In the genomic region with DNA sequence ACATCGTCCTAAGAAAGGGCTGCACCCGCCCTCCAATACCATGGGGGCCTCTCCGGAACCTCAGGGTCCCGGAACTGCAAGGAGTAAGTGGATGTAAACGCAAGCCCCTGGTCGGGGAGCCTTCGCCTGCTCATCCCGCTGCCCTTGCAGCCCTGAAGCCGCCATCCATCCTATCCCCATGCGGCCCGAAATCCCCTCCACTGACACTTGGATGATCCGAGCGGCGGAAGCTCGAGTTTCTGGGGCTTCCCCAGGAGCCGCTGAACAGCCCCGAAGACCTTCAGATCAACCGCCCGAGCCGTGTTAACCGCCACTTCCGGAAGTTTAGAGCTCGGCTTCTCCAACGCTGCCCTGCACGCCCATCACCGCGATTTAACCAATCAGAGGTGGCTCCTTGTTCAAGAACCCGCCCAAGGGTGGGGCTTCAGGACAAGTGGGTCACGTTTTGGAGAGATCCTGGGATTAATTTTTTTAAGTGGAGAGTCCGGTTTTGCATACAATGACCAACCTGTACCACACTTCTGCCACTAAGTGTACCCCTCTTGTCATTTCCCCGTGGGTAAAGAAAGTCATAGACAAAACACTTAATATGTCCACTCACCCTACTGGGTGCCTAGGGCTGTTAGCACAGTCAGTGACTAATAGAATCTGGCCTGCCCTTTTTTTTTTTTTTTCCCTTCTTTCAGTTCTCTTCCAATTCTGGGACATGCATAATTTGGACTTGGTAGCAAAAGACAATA, we compare ENCODE assay signal across 8 mouse cellular contexts. TPM values are rescaled to one million over a fixed set of nuclear protein-coding genes. Genes with fewer than 3 reads are reported as not detected.
DNase-seq lines count a peak whose midpoint lies in the region; ATAC-seq and TF ChIP-seq lines count a peak whose summit lies in the region.

No protein-coding gene starts in this region.

- H3K9ac ChIP-seq in embryonic facial prominence, embryonic 13.5 days: peak overlapping the region; percentile 87
- peak overlapping the region; percentile 93 for H3K9ac ChIP-seq in heart, adult 2 months (ENCODE audit: low read depth, low read length)
- H3K9ac ChIP-seq in limb, embryonic 13.5 days: peak overlapping the region; percentile 83
- H3K9ac ChIP-seq in midbrain, embryonic 16.5 days (ENCODE audit: low read depth, low read length): peak overlapping the region; percentile 70

- ATAC-seq in embryonic facial prominence, embryonic 13.5 days (ENCODE audit: insufficient number of reproducible peaks, insufficient read depth, low FRiP score, low TSS enrichment, low read depth): peak; percentile 89
- ATAC-seq in limb, embryonic 13.5 days (ENCODE audit: low FRiP score, low read depth): peak; percentile 98
- ATAC-seq in midbrain, embryonic 16.5 days: peak; percentile 99

- peak overlapping the region; percentile 78 for H3K4me3 ChIP-seq in embryonic facial prominence, embryonic 13.5 days
- peak overlapping the region; percentile 88 for H3K4me3 ChIP-seq in heart, adult 2 months
- peak overlapping the region; percentile 77 for H3K4me3 ChIP-seq in limb, embryonic 13.5 days
- H3K4me3 ChIP-seq in midbrain, embryonic 16.5 days (ENCODE audit: low read depth, low read length): peak overlapping the region; percentile 52

- H3K79me2 ChIP-seq in heart, adult 2 months (replicated peaks; ENCODE audit: control insufficient read depth, insufficient read depth, low read length): no peaks in the 10 kb centered on the region

- under 1% methylated on average over 31 of the region's 31 CpGs for WGBS in embryonic facial prominence, embryonic 13.5 days
- under 1% methylated on average over 31 of the region's 31 CpGs for WGBS in heart, adult 2 months
- WGBS in limb, embryonic 13.5 days: under 1% methylated on average over 31 of the region's 31 CpGs
- WGBS in midbrain, embryonic 16.5 days: under 1% methylated on average over 31 of the region's 31 CpGs

- peaks cover 6% of the 10 kb centered on the region; the same call in 1 of the 2 replicates for H3K4me1 ChIP-seq in embryonic facial prominence, embryonic 13.5 days
- peaks cover 2% of the 10 kb centered on the region for H3K4me1 ChIP-seq in heart, adult 2 months (ENCODE audit: control insufficient read depth, insufficient read depth, low read length)
- H3K4me1 ChIP-seq in limb, embryonic 13.5 days: peaks cover 6% of the 10 kb centered on the region
- H3K4me1 ChIP-seq in midbrain, embryonic 16.5 days (ENCODE audit: control insufficient read depth, insufficient read depth, low read length): peaks cover 5% of the 10 kb centered on the region

- no peak for TF ChIP-seq EP300 in heart, adult 2 months (IDR thresholded peaks at IDR 0.05; ENCODE audit: insufficient read depth, low read depth, low read length)

- peak; percentile 11; the same call in 1 of the 2 replicates for TF ChIP-seq CTCF in heart, adult 2 months (IDR thresholded peaks at IDR 0.05)

- H3K36me3 ChIP-seq in embryonic facial prominence, embryonic 13.5 days: no peaks in the 10 kb centered on the region
- no peaks in the 10 kb centered on the region for H3K36me3 ChIP-seq in heart, adult 2 months (ENCODE audit: control insufficient read depth, insufficient read depth, low read length)
- H3K36me3 ChIP-seq in limb, embryonic 13.5 days: 0 out of 2 replicates have a peak, but pooled peaks cover 3% of the 10 kb centered on the region
- no peaks in the 10 kb centered on the region for H3K36me3 ChIP-seq in midbrain, embryonic 16.5 days (ENCODE audit: control insufficient read depth, insufficient read depth, low read length)

- H3K27me3 ChIP-seq in embryonic facial prominence, embryonic 13.5 days: no peaks in the 10 kb centered on the region
- H3K27me3 ChIP-seq in heart, adult 2 months (ENCODE audit: control insufficient read depth, insufficient read depth, low read length): no peaks in the 10 kb centered on the region
- H3K27me3 ChIP-seq in limb, embryonic 13.5 days: no peaks in the 10 kb centered on the region
- H3K27me3 ChIP-seq in midbrain, embryonic 16.5 days (ENCODE audit: control insufficient read depth, insufficient read depth, low read depth, low read length): no peaks in the 10 kb centered on the region

- intact Hi-C loops in heart, adult 2 months (cut with DNase I): no loop called here

- DNase-seq in 3134 (ENCODE audit: extremely low read depth, insufficient read length, low spot score): peak; percentile 86
- DNase-seq in adrenal gland, postnatal 36 days: peak; percentile 95 to 97
- peak; percentile 98 to 99 for DNase-seq in heart, adult 2 months
- DNase-seq in kidney, adult 8-10 months: peak; percentile 98 to 99
- peak; percentile 95 to 98 for DNase-seq in spleen, postnatal 10 days (ENCODE audit: low spot score in 2 of 2)

- H3K4me2 ChIP-seq in embryonic facial prominence, embryonic 13.5 days: peak overlapping the region; percentile 86
- H3K4me2 ChIP-seq in limb, embryonic 13.5 days (replicated peaks): peak overlapping the region; percentile 88
- peak overlapping the region; percentile 90 for H3K4me2 ChIP-seq in midbrain, embryonic 16.5 days (ENCODE audit: low read length)

- peak; percentile 75 for TF ChIP-seq POLR2A in heart, adult 2 months (IDR thresholded peaks at IDR 0.05; ENCODE audit: insufficient read depth, low read depth, low read length)

- H3K27ac ChIP-seq in embryonic facial prominence, embryonic 13.5 days: peak overlapping the region; percentile 82
- peak overlapping the region; percentile 83 for H3K27ac ChIP-seq in heart, adult 2 months
- H3K27ac ChIP-seq in limb, embryonic 13.5 days: peak overlapping the region; percentile 72; the same call in 1 of the 2 replicates
- H3K27ac ChIP-seq in midbrain, embryonic 16.5 days (ENCODE audit: low read length): peak overlapping the region; percentile 75

- H3K9me3 ChIP-seq in embryonic facial prominence, embryonic 13.5 days: no peaks in the 10 kb centered on the region
- H3K9me3 ChIP-seq in limb, embryonic 13.5 days: no peaks in the 10 kb centered on the region
- no peaks in the 10 kb centered on the region for H3K9me3 ChIP-seq in midbrain, embryonic 16.5 days (replicated peaks; ENCODE audit: control insufficient read depth, low read length, poor library complexity, severe bottlenecking)

RNA-seq across cellular contexts. Expression of a gene that starts 8.0 kb away (rescaled TPM):
- total RNA-seq in adrenal gland, postnatal 36 days (2021): 10 to 100 TPM; 28.4 to 37.7 TPM
- polyA plus RNA-seq in embryonic facial prominence, embryonic 13.5 days (2015; fragmentation: Nextera tagmentation; extraction: Ambion mirVana): 43.2 and 45.4 TPM in 2 replicates
- 10 to 100 TPM; 19.3 to 20.0 TPM for total RNA-seq in heart, adult 2 months (2021)
- polyA plus RNA-seq in heart, adult 2 months (2012; rRNA removed): 9.7 and 11.0 TPM in 2 replicates
- 44.8 and 48.4 TPM in 2 replicates for polyA plus RNA-seq in limb, embryonic 13.5 days (2015; fragmentation: Nextera tagmentation; extraction: Ambion mirVana)
- 48.4 and 50.2 TPM in 2 replicates for polyA plus RNA-seq in midbrain, embryonic 16.5 days (2015; fragmentation: Nextera tagmentation; extraction: Ambion mirVana)

RNA-seq across cellular contexts. Expression of a gene that starts 8.1 kb away (rescaled TPM):
- total RNA-seq in adrenal gland, postnatal 36 days (2021): 1 to 10 TPM; 1.1 to 1.9 TPM
- 0.70 and 0.87 TPM in 2 replicates for polyA plus RNA-seq in embryonic facial prominence, embryonic 13.5 days (2015; fragmentation: Nextera tagmentation; extraction: Ambion mirVana)
- total RNA-seq in heart, adult 2 months (2021): 1 to 10 TPM; 2.2 to 2.6 TPM
- polyA plus RNA-seq in heart, adult 2 months (2012; rRNA removed): 1.0 and 1.1 TPM in 2 replicates
- polyA plus RNA-seq in limb, embryonic 13.5 days (2015; fragmentation: Nextera tagmentation; extraction: Ambion mirVana): 1.0 and 1.2 TPM in 2 replicates
- 2.2 and 2.4 TPM in 2 replicates for polyA plus RNA-seq in midbrain, embryonic 16.5 days (2015; fragmentation: Nextera tagmentation; extraction: Ambion mirVana)

RNA-seq across cellular contexts. Expression of a gene that starts 9.9 kb away (rescaled TPM):
- total RNA-seq in adrenal gland, postnatal 36 days (2021): 10 to 100 TPM; 11.0 to 12.9 TPM
- 9.2 and 9.8 TPM in 2 replicates for polyA plus RNA-seq in embryonic facial prominence, embryonic 13.5 days (2015; fragmentation: Nextera tagmentation; extraction: Ambion mirVana)
- total RNA-seq in heart, adult 2 months (2021): 1 to 10 TPM; 8.2 to 8.7 TPM
- polyA plus RNA-seq in heart, adult 2 months (2012; rRNA removed): 4.5 and 8.8 TPM in 2 replicates
- polyA plus RNA-seq in limb, embryonic 13.5 days (2015; fragmentation: Nextera tagmentation; extraction: Ambion mirVana): 10.0 and 10.8 TPM in 2 replicates
- 9.0 and 9.1 TPM in 2 replicates for polyA plus RNA-seq in midbrain, embryonic 16.5 days (2015; fragmentation: Nextera tagmentation; extraction: Ambion mirVana)

RNA-seq across cellular contexts. Expression of a gene that starts 58.9 kb away (rescaled TPM):
- total RNA-seq in adrenal gland, postnatal 36 days (2021): 10 to 100 TPM; 91.1 to 94.2 TPM
- 26.4 and 28.7 TPM in 2 replicates for polyA plus RNA-seq in embryonic facial prominence, embryonic 13.5 days (2015; fragmentation: Nextera tagmentation; extraction: Ambion mirVana)
- 100 to 1,000 TPM; 107 to 116 TPM for total RNA-seq in heart, adult 2 months (2021)
- polyA plus RNA-seq in heart, adult 2 months (2012; rRNA removed): 41.6 and 74.4 TPM in 2 replicates
- 25.4 and 29.1 TPM in 2 replicates for polyA plus RNA-seq in limb, embryonic 13.5 days (2015; fragmentation: Nextera tagmentation; extraction: Ambion mirVana)
- polyA plus RNA-seq in midbrain, embryonic 16.5 days (2015; fragmentation: Nextera tagmentation; extraction: Ambion mirVana): 9.1 and 10.2 TPM in 2 replicates

Comparison
In these comparisons a context has a peak if more than half of its experiments do, and no peak if none do; other contexts are left out.
1. Peak in every context shown above with its lines: DNase-seq, ATAC-seq, H3K4me3 ChIP-seq and H3K27ac ChIP-seq.